Mouse (Mus musculus) CD4-positive, CD25-positive, alpha-beta regulatory T cell, adult 4 months (primary cell): ENCODE data around the gene Rap1gap2. TPM values are rescaled to one million over a fixed set of nuclear protein-coding genes. Genes with fewer than 3 reads are reported as not detected.
"Not testable (repeated sequence)": the region's sequence is repeated elsewhere in the genome, so short reads cannot be mapped to it uniquely, and the experiment has no call there.

Experiments
- ATAC-seq: one replicate; pipeline ENCODE4 v1.8.0; 2017
- polyA plus RNA-seq, 2 experiments: library from polyadenylated mRNA; unstranded; fragments of 100-300 nt; shearing (Covaris generic); gene quantifications; one replicate each; pipeline ENCODE4 v1.2.1; 2017

Rap1gap2 gene
- polyA plus RNA-seq, 2 experiments from 2014 or later: 1.3 to 1.9 TPM

DNA sequence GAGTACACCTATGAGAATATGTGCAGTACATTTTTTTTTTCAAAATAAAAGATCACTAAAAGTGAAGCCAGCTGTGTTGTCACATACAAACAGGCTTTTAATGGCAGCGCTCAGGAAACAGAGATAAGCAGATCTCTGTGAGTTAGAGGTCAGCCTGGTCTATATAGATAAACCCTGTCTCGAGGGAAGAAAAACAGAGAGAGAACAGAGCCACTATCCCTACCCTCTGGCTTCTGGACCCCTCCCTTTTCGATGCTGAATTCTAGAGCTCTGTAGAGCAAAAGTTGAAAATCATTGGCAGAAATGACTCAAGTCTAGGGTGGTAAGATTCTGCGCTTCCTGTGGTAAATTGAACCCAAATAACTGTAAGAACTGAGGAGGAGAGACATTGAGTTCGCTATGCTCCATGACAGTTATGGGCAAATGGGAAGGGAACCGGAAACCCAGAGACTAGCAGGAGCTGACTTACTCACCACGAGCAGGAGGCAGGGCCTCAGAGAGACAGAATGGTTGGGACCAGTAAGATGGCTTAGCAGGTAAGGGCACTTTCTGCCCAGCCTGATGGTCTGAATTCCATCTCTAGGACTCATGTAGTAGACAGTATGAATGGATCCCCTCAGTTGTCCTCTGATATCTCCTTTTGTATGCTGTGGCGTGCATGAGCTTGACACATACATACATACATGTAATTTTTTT lies 11.4 kb upstream of the Rap1gap2 start:
- no peak for ATAC-seq

DNA sequence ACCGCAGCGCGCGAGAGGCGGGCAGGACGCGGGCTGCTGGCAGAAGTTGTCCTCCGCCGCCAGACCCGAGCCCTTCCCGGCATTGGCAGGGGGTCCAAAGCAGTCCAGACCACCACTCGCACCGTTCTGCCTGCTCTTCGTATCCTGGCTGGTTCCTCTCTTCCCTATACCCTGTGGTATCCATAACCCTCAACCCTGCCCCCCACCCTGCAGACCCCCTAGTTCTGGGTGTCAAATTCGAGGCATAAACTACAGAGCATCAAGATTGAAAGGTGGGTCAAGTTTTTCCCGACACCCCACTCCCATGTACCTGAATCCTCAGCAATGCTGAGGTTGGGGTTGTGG lies 9.2 kb upstream of the Rap1gap2 start:
- no peak for ATAC-seq

DNA sequence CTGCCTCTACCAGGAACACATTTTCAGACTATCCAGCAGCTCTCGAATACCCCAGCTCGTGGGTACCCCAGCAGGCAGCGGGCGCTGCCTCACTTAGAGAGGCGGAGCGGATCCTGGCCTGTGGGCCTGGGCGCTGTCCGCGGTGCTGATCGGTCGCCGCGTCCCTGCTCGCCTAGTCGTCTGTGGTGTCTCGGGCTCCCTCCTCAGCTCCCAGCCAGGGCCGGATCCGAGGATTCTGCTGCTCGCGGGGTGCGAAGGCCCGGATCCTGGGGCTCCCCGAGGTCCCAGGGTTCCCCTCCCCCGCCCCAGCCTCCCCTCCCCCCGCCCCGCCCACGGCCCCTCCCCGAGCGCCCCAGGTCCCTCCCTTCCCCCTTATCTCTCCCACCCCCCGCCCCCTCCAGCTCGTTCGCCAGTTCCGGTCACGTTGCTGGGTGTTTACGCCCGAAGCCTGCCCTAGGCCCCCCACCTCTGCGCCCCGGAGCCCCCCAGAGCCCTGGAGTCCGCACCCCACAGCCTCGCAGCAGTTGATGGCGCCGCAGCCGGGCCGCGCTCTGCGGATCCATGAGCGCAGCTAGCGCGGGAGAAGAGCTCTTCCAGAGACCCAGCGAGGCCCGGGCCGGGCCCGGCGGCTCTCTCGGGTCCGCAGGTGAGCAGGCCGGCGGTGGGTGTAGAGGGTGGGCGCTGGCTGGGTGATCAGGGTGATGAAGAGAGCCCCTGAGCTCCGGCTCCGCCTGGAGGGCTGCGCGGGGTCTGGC lies 8.7 kb upstream of the Rap1gap2 start, which contains the start of gene Ccdc92b:
TSS of gene Ccdc92b (plus strand) at position 405 of the 755 bp plus-strand sequence.
- no peak for ATAC-seq

DNA sequence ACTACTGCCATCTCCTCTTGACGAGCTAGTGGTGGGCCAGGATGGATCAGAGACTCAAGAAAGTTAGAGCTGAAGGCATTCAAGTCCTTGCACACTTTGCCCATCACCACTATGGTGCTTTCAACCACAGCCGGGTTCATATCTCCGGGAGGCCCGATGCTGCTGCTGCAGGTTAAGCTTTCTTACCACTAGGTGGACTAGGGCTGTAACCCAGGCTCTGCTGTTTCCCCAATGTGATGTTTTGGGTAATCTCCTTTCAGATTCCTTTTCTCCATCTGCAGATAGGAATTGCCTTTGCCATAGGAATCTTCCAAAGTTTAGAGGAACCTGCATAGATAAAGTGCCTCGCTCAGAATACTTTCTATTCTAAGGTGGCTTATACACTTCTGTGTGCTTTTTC lies 4.9 kb upstream of the Rap1gap2 start:
- ATAC-seq: no peak

DNA sequence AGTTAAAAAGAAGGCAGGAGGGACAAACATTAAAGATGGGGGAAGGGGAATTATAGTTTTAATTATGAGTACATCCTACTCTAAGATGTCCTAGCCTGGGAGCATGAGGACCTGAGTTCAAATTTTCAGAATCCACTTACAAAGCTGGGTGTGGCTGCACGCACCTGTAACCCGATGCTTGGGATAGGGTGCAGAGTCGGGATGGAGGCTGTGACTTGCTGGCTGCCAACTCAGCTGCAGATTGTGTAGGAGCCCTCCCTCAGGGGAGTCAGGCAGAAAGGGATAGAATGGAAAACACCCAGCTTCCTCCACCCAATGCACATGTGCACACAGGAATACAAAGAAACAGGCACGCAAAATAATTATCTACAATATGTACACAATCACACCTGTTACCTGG lies 2.7 kb upstream of the Rap1gap2 start:
- no peak for ATAC-seq

DNA sequence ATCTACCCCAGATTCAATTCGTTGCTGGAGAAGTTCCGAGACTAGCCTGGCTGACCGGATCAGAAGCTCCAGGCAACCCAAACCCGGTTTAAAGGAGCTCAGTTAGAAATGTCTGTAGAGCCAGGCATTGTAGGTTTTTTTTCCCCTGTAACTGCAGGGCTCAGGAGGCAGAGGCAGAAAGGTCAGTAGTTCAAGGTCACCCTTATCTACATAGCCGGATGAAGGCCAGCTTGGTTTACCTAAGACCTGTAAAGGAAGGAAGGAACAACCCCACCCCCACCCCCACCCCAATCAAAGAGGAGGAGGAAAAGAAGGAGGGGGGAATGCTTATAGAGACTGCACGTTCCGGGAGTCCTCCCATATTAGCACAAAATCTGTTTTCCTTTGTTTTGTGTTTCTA lies 722 bp upstream of the Rap1gap2 start:
- no peak for ATAC-seq

GRCm38 (mm10) chr11:74610068-74610467 lies 647 bp downstream of the Rap1gap2 start:
- ATAC-seq: no peak

DNA sequence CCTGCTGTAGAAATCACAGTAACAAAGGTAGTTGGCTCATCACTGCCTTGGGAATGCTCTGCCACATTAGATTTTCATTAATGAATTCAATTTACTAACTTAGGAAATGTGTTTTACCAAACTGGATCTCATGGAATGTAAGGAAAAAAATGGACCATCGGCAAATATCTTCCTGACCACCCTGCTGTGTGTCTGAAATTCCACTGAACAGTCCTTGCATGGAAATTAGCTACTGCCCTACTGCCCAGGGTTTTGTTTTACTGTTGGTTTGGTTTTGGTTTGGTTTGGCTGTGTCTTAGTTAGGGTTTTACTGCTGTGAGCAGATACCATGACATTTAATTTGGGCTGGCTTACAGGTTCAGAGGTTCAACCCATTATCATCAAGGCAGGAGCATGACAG lies 8.4 kb downstream of the Rap1gap2 start:
- ATAC-seq: no peak

DNA sequence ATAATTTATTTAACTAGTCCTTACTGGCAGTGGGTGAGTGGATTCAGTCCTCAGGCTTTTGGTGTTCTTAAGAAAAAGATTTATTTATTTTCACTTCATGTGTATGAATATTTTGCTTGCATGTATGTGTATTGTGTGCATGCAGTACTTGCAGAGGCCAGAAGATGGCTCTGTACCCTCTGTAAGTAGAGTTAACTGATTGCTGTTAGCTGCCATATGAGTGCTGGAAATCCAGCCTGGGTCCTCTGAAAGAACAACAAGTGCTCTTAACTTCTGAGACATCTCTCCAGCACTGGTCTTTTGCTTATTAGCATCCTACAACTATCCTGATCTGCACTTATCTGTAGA lies 12.8 kb downstream of the Rap1gap2 start:
- no peak for ATAC-seq

GRCm38 (mm10) chr11:74597283-74597989 lies 13.3 kb downstream of the Rap1gap2 start:
- no peak for ATAC-seq

- no peak for ATAC-seq
These were observed 18.5 kb downstream of the Rap1gap2 start for GRCm38 (mm10) chr11:74592246-74592645.

DNA sequence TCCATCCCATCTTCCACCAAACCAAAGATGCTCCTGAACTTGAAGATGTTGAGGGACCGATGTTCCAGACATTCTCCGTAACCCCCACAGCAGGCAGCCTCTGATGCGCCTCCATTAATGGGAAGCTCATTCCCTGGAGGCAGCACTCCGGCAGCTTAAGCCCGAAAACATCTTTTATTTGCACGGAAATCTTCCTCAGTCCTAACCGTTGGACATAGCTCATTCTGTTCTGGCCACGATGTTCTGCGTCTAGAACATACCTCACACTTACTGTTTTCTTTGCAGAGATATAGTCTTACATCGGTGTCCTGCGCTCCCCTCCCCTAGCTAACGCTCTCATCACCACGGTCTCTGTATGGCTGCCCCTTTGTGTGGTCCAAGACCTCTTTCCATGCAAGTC lies 20.0 kb downstream of the Rap1gap2 start:
- ATAC-seq: no peak

DNA sequence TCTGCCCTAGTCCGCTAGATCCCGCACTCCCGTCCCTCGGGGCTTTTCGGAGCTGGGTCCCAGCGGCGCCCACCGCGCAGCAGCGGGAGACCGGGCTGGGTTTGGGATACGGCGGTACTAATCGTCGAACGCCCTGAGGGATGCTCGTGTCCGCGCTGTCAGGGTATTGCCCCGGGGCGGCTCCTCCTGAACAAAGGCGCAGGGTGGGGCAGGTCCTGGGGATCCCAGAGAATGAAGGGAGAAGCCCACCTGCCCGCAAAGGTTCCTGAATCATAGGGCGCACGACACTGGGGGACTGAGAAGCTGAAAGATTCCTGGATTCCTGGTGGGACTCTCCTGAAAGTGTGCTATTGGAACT lies 20.5 kb downstream of the Rap1gap2 start:
- ATAC-seq: no peak

DNA sequence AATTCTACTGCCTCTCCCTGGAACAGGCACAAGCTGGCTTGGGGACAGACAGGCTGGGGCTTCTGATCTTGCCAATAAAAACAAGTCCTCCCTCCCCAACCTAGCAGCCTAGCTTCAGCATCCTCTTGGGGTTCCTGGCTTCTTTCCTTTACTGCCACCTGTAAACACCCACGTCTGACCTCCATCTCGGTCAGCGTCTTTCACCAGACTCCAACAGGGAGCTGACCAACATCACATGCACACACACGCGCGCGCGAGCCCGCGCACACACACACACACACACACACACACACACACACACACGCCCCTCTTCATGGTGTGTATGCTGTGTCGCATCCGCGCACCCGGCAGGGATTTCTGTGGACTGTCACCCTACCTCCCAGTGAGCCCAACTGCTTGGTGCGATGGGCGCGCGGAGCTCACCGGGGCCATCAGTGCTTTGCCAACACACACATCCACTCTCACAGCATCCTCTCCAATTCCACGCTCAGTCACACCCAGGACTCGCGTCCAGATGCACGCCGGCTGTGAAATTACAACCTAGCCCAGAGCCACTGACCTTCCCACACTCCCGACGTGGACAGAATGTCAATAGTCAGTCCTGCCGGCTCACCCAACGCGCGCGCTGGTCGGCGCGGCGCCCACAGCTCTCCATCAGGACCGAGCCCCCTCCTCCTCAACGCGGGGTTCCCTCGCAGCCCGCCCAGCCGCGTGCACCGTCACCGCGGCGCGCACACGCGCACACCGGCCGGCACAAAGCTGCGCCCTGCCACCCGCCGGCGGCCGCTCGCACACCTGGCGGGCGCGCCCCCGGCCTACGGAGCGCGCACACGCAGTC lies 21.1 kb downstream of the Rap1gap2 start:
- no peak for ATAC-seq

- no peak for ATAC-seq
These were observed 24.3 kb downstream of the Rap1gap2 start for GRCm38 (mm10) chr11:74586401-74586800.

DNA sequence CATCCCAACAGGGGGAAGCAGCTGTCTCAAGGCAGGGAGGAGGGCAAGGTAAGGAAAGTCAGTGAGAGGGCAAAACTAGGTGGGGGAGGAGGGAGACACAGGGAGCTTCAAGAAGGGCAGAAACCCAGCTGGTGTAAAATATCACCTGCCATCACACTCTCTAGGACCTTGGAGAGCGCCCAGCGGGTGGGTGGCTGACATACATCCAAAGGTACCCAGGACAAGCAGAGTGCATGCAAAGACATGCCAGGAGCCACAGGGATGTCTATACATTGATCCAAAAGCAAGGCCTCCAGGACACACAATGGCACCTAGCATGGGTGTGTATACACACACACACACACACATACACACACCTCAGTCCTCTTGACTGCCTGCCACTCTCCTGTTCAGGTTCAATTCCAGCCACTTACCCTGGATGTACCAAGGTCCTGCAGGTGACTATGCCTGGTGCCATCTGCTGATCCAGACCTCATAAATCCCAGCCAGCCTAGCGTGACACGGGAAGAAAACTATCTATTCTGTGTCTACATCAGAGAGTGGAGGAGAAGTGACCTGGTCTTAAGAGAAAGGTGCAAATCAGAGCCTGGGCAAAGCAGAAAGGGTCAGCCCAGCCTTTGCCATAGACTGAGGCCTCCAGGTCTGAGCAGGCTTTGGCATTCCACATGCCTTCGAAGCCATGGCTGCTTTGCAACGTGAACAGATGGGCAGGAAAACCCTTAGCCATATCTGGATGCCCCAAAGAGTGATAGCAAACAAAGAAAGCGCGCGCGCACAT lies 25.6 kb downstream of the Rap1gap2 start:
- ATAC-seq: no peak

- no peak for ATAC-seq
These were observed 26.8 kb downstream of the Rap1gap2 start for GRCm38 (mm10) chr11:74583824-74584349.

DNA sequence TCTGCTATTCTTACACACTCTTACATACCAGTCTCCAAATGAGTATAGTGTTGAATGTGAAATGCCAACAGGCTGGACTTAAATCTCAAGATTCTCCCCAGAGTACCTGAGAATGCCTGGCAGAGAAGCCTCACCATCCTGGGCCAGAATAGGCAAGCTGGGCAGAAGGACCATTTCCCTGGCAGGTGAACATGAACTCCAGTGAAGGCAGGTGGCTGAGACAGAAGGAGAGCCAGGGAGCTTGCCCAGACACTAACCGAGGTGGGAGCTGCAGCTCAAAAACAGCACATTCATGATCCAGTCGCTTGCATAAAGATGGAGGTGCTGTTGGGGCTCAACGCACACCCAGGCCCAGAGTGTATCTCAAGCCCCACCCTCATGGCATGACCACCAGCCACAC lies 28.3 kb downstream of the Rap1gap2 start:
- ATAC-seq: no peak

GRCm38 (mm10) chr11:74581333-74581732 lies 29.4 kb downstream of the Rap1gap2 start:
- ATAC-seq: not testable (repeated sequence)

GRCm38 (mm10) chr11:74577068-74577467 lies 33.6 kb downstream of the Rap1gap2 start:
- no peak for ATAC-seq

GRCm38 (mm10) chr11:74575940-74576339 lies 34.8 kb downstream of the Rap1gap2 start:
- ATAC-seq: no peak
